Mouse (Mus musculus): ENCODE results near the gene Myo1c.

Myo1c gene

DNA sequence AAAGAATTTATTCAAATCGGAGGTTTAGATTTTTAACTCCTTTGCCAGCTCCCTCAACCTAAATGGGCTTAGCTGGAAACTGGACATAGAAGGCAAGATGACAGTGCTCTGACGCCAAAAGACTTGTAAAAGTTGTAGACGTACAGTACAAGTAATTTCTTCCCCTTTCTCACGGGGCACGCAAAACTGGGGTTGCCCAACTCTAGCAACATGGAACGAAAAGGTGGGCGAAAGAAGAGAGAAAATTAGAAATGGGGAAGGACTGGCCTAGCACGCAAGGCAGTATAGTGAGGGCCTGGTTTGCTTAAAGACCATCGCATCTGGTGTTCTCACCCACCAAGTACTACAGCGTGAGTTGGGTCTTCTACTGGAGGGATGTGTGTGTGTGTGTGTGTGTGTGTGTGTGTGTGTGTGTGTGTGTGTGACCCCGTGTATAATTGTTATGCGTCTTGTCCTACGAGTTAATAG, 688 bp downstream of the Myo1c start:
- no peak for DNase-seq

DNA sequence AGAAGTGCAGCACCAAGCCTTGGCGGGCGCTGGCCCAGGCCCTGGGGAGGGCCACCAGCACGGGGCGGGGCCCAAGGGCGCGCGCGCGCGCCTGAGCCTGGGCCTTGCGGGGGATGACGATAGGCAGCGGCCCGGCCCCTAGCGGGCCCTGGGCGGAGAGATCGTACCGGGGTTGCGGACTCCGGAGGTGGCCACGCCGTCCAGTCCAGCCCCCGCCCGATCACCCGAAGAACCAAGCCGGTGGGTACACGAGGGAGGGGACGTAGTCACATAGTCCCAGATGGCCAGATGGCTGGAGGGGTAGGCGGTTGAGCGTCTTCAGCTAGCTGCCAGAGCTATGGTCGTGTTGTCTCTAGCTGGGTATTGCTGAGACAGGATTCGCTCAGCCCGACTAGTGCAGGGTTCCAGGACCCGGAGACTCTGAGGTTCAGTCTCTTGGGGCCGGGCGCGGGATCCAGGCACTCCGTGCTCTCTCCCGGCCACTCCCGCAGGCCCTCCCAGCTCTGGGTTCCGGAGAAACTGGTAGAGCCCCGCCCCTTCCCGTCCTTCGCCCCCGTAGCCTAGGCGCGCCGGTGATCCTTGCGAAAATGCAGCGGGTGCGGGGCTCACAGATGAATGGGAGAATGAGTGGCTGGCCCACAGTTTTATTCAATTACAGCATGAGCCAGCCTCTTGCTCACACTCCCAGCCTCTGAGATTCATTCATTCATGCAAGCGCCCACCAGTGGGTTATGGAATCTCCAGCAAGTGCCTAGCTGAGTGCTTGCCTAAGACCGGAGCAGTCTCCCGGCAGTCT, 1.3 kb downstream of the Myo1c start:
- DNase-seq, result peak; percentile 89

DNA sequence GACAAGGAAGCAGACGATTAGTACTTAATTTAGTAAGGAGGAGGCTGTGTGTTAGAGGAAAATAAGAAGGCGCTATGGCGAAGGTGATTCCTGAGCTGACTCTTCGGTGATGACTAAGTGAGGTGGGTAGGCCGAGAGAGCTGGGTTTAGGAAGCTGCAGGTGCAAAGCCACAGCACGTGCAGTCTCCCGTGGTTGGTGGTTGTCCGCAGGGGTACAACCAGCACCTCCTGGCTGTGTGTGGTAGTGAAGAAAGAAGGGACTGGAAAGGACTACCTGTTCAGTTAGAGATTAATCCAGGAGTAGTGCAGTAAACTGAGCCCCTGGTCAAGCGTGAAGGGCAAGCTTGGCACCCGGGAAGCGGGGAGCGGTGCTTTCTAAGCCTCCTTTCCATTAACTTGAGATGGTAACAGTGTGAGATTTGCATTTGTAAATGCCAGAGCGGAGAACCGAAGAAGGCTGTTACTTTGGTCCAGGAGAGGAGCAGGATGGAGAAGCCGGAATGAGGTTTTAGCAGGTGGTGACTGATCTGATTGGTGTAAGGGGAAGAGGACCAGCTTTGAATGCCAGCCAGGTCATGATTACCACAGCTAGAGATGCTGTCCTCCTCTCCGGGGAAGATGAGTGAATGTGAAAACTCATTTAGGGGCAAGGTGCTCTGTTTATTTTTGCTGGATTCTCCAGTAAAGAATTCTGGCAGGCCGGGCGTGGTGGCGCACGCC, 2.1 kb downstream of the Myo1c start:
- DNase-seq, result no peak

DNA sequence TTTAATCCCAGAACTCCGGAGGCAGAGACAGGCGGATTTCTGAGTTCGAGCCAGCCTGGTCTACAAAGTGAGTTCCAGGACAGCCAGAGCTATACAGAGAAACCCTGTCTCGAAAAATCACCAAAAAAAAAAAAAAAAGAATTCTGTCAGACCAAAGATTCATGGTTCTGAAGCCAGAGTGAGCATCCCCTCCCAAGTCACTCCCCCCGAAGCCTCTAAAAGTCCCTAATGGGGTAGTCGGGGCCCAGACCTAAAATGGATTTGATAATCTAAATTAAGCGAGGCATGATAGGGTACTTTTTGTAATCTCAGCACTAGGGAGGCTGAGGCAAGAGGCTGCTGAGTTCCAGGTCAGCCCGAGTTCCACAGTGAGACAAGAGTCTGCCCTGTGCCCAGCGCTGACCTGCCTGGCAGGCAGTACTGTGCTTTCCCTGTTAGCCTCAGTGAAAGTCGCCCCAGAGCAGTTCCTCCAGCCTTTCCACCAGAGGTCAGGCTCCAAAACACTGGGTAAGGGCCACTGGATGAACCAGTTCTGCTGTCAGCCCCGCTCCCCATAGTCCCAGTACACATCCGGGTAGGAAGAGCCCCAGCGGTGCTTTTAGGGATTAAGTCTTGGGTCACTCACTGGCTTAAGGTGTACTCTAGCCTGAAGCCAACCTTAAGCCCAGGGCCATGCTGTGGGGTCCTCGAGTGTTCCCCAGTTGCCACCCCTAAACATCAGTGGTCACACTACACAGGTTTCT, 2.8 kb downstream of the Myo1c start:
- DNase-seq, result no peak

DNA sequence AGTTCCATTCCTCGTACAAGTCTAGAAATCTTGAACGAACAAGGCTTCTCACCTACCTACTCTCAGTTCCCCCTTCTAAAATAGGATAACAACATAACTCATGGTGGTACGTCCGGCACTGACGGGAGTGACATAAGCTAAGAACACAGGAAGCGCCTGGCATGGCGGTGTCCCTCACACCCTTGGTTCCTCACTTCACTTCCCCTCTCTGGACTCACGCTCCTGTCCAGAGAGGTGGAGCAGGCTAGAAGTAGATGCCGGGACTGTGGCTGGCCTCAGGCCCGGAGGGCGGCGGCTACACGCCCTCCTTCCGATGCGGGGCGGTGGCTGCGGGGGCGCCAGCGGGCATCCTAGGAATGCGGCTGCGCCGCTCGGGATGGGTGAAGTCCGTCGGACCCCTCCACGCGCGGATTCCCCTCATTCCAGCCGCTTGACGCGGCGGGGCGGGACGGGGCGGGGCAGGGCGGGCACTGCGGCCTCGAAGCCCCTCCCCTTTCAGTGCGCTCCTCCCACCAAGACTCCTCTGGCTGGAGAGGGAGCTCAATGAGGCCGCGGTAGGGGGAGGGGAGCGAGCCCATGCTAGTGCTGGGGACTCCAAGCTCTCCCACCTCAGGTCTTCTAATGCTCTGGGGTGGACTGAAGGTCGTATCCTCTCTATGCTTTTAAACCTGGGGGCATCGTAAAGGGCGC, 3.6 kb downstream of the Myo1c start:
- DNase-seq, result peak; percentile 92

GRCm38 (mm10) chr11:75654471-75655390, 4.4 kb downstream of the Myo1c start:
- peak; percentile 73 for DNase-seq

- DNase-seq, result peak; percentile 84
These were observed 5.6 kb downstream of the Myo1c start for GRCm38 (mm10) chr11:75655621-75656545.

GRCm38 (mm10) chr11:75656621-75657590, 6.6 kb downstream of the Myo1c start:
- no peak for DNase-seq

GRCm38 (mm10) chr11:75657841-75658240, 7.5 kb downstream of the Myo1c start:
- no peak for DNase-seq

- DNase-seq, result no peak
These were observed 8.0 kb downstream of the Myo1c start for GRCm38 (mm10) chr11:75658311-75658710.

GRCm38 (mm10) chr11:75658996-75659750, 8.9 kb downstream of the Myo1c start:
- no peak for DNase-seq

- DNase-seq, result no peak
These were observed 9.8 kb downstream of the Myo1c start for GRCm38 (mm10) chr11:75660081-75660590.

- no peak for DNase-seq
These were observed 10.9 kb downstream of the Myo1c start for GRCm38 (mm10) chr11:75660941-75661800.

DNA sequence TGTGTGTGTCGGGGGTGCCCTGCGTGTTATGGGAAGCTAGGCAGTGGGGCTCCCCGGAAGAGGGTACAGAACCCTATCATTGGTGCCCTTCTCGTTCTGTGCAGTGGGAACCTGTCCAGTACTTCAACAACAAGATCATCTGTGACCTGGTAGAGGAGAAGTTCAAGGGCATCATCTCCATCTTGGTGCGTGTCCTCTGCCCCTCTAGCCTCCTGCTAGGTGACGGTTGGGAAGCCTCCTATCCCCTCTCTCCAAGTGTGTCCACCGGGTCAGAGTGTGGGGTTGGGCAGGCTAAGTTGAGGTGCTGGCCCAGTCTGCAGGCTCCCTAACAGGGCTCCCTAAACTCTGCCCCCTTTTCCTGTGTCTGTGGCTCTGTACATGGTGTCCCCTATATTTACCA, 11.8 kb downstream of the Myo1c start:
- no peak for DNase-seq

GRCm38 (mm10) chr11:75666296-75666695, 16.0 kb downstream of the Myo1c start:
- DNase-seq, result no peak

- no peak for DNase-seq
These were observed 18.3 kb downstream of the Myo1c start for GRCm38 (mm10) chr11:75668621-75669020.

DNA sequence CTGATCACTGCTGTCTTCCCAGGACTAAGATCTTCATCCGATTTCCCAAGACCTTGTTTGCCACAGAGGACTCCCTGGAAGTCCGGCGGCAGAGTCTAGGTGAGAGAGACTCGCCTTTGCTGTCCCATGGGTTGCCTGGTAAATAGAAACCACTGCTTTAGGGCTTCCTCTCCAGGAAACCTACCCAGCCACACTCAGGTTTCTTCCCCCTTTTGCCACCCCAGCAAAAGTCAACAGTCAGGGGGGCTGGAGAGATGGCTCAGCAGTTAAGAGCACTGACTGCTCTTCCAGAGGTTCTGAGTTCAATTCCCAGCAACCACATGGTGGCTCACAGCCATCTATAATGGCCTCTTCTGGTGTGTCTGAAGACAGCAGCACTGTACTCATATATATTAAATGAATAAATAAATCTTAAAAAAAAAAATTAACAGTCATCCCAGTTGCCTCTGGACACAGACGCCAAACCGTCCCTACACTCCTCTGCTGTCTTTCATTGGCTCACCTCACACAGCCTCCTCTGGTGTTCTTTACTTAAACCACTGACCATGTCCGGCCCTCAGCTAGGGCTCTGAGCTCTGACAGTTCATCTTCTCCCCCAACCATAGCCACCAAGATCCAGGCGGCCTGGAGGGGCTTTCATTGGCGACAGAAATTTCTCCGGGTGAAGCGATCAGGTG, 19.0 kb downstream of the Myo1c start:
- DNase-seq, result no peak

All from liver (tissue).